Mouse (Mus musculus): ENCODE measurements around the gene Fzr1. TPM values are rescaled to one million over a fixed set of nuclear protein-coding genes. Genes with fewer than 3 reads are reported as not detected.

The Fzr1 gene
- total and polyA plus RNA-seq, 3 experiments: 20.7 to 115 TPM; not detected in 1

DNA sequence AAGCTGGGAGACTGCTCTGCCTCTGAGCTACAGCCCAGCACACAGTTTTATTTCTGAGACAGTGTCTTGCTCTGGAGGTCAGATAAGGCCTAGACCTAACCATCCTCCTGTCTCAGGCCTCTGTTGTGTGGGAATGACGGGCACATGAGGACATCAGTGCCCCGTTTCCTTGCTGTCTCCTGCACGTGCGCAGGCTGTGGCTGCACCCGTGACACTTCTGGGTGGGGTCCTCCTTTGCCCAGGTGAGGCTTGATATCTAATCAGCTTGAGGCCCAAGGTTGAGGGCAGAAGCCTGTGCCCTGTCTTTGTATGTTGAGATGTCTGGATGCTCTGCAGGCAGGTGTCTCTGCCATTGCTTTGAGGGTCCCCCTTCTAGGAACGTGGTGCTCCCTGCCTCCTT is 14.0 kb upstream of the Fzr1 start:
- Histone ChIP-seq H3K27ac (ENCODE audit: control insufficient read depth, low read depth, low read length) (no peak overlapping the region), H3K9ac (ENCODE audit: control insufficient read depth, low read depth, low read length, poor library complexity, severe bottlenecking) (no peak overlapping the region), H3K4me3 (ENCODE audit: control insufficient read depth in 1 of 2, insufficient read depth in 1 of 2, low read depth in 2 of 2, low read length in 2 of 2) (no peak overlapping the region), H3K36me3 (ENCODE audit: control insufficient read depth in 1 of 2, insufficient read depth in 2 of 2, low read length in 2 of 2) (no peaks in the 10 kb centered on the region), H3K4me1 (ENCODE audit: control insufficient read depth in 1 of 2, insufficient read depth in 2 of 2, low read length in 2 of 2) (peaks cover 6 to 14% of the 10 kb centered on the region in 2 experiments; a peak in 3 of 4 replicates), H3K79me2 (ENCODE audit: control insufficient read depth, insufficient read depth, low read length, poor library complexity) (no peaks in the 10 kb centered on the region), H3K9me3 (replicated peaks; ENCODE audit: insufficient read depth, low read length) (no peaks in the 10 kb centered on the region), H3K27me3 (ENCODE audit: control insufficient read depth in 1 of 2, insufficient read depth in 2 of 2, low read length in 2 of 2) (no peaks in the 10 kb centered on the region)
- TF ChIP-seq USF1 (IDR thresholded peaks at IDR 0.05; ENCODE audit: low read depth, low read length) (no peak), KAT2A (conservative IDR thresholded peaks at IDR 0.05; ENCODE audit: low read depth, low read length) (no peak), ZKSCAN1 (IDR thresholded peaks at IDR 0.05; ENCODE audit: low read depth, low read length) (no peak), POLR2A (IDR thresholded peaks at IDR 0.05; ENCODE audit: control insufficient read depth in 1 of 2, insufficient read depth in 1 of 2, low read depth in 1 of 2, low read length in 2 of 2, poor library complexity in 1 of 2) (no peak), EP300 (IDR thresholded peaks at IDR 0.05; ENCODE audit: low read depth in 1 of 2, low read length in 2 of 2) (no peak)
- no peak for DNase-seq (ENCODE audit: low read depth, low spot score)

- Histone ChIP-seq H3K4me3 (ENCODE audit: control insufficient read depth in 1 of 2, insufficient read depth in 1 of 2, low read depth in 2 of 2, low read length in 2 of 2) (no peak overlapping the region), H3K9ac (ENCODE audit: control insufficient read depth, low read depth, low read length, poor library complexity, severe bottlenecking) (no peak overlapping the region), H3K9me3 (replicated peaks; ENCODE audit: insufficient read depth, low read length) (no peaks in the 10 kb centered on the region), H3K36me3 (ENCODE audit: control insufficient read depth in 1 of 2, insufficient read depth in 2 of 2, low read length in 2 of 2) (peaks cover 0 to under 1% of the 10 kb centered on the region in 2 experiments; a peak in 1 of 4 replicates), H3K4me1 (ENCODE audit: control insufficient read depth in 1 of 2, insufficient read depth in 2 of 2, low read length in 2 of 2) (peaks cover 6 to 17% of the 10 kb centered on the region in 2 experiments; a peak in 3 of 4 replicates), H3K79me2 (ENCODE audit: control insufficient read depth, insufficient read depth, low read length, poor library complexity) (peaks cover 4% of the 10 kb centered on the region; the same call in 1 of the 2 replicates), H3K27ac (ENCODE audit: control insufficient read depth, low read depth, low read length) (no peak overlapping the region), H3K27me3 (ENCODE audit: control insufficient read depth in 1 of 2, insufficient read depth in 2 of 2, low read length in 2 of 2) (no peaks in the 10 kb centered on the region)
- TF ChIP-seq TBP (IDR thresholded peaks at IDR 0.05; ENCODE audit: low read depth, low read length) (no peak), CHD1 (IDR thresholded peaks at IDR 0.05; ENCODE audit: low read depth, low read length) (no peak), MAX (IDR thresholded peaks at IDR 0.05; ENCODE audit: low read length) (no peak), EP300 (IDR thresholded peaks at IDR 0.05; ENCODE audit: low read depth in 1 of 2, low read length in 2 of 2) (no peak), MAZ (IDR thresholded peaks at IDR 0.05; ENCODE audit: low read depth, low read length) (no peak), RCOR1 (IDR thresholded peaks at IDR 0.05; ENCODE audit: low read depth, low read length) (no peak), MXI1 (IDR thresholded peaks at IDR 0.05; ENCODE audit: low read depth, low read length) (no peak), ZKSCAN1 (IDR thresholded peaks at IDR 0.05; ENCODE audit: low read depth, low read length) (no peak), POLR2AphosphoS2 (IDR thresholded peaks at IDR 0.05; ENCODE audit: low read length) (no peak), CHD2 (IDR thresholded peaks at IDR 0.05; ENCODE audit: low read length) (no peak), ZNF384 (IDR thresholded peaks at IDR 0.05; ENCODE audit: low read depth, low read length) (no peak), GABPA (IDR thresholded peaks at IDR 0.05; ENCODE audit: low read depth, low read length) (no peak), CTCF (IDR thresholded peaks at IDR 0.05 in 2 of 3, conservative IDR thresholded peaks at IDR 0.05 in 1 of 3; ENCODE audit: control insufficient read depth in 1 of 3, insufficient read depth in 1 of 3, low read depth in 2 of 3, low read length in 3 of 3, poor library complexity in 1 of 3, severe bottlenecking in 1 of 3) (no peak), POLR2A (IDR thresholded peaks at IDR 0.05; ENCODE audit: control insufficient read depth in 1 of 2, insufficient read depth in 1 of 2, low read depth in 1 of 2, low read length in 2 of 2, poor library complexity in 1 of 2) (no peak), ZC3H11A (IDR thresholded peaks at IDR 0.05; ENCODE audit: low read depth, low read length) (no peak), ETS1 (IDR thresholded peaks at IDR 0.05; ENCODE audit: low read depth, low read length) (no peak), MYC (IDR thresholded peaks at IDR 0.05; ENCODE audit: low read depth, low read length) (no peak), USF2 (IDR thresholded peaks at IDR 0.05; ENCODE audit: borderline replicate concordance in 1 of 2, insufficient read depth in 1 of 2, low read depth in 1 of 2, low read length in 2 of 2) (no peak), HCFC1 (IDR thresholded peaks at IDR 0.05; ENCODE audit: low read depth, low read length) (no peak)
- DNase-seq (ENCODE audit: low read depth, low spot score): no peak
Observed at GRCm38 (mm10) chr10:81390678-81390965, 12.3 kb upstream of the Fzr1 start.

Data from MEL (cell line).